Mouse (Mus musculus): ENCODE measurements around the gene Sapcd2.

GRCm38 (mm10) chr2:25350701-25351100 lies 21.4 kb upstream of the Sapcd2 start:
- TF ChIP-seq CTCF (IDR thresholded peaks at IDR 0.05; ENCODE audit: control insufficient read depth, insufficient read depth, low read length), result no peak
- no peak for TF ChIP-seq POLR2A (IDR thresholded peaks at IDR 0.05; ENCODE audit: borderline replicate concordance, control insufficient read depth, low read depth, low read length)
